Mouse (Mus musculus) activated CD4-positive, CD25-positive, alpha-beta regulatory T cell, adult 4 months (primary cell): ENCODE results near the gene Sik2. TPM values are rescaled to one million over a fixed set of nuclear protein-coding genes. Genes with fewer than 3 reads are reported as not detected.

Experiments
- ATAC-seq: one replicate; pipeline ENCODE4 v1.8.0; 2017
- polyA plus RNA-seq, 2 experiments: library from polyadenylated mRNA; unstranded; fragments of 100-300 nt; shearing (Covaris generic); gene quantifications; one replicate each; pipeline ENCODE4 v1.2.1; 2017

Sik2 gene
- polyA plus RNA-seq, 2 experiments from 2014 or later, result 14.4 to 18.7 TPM

DNA sequence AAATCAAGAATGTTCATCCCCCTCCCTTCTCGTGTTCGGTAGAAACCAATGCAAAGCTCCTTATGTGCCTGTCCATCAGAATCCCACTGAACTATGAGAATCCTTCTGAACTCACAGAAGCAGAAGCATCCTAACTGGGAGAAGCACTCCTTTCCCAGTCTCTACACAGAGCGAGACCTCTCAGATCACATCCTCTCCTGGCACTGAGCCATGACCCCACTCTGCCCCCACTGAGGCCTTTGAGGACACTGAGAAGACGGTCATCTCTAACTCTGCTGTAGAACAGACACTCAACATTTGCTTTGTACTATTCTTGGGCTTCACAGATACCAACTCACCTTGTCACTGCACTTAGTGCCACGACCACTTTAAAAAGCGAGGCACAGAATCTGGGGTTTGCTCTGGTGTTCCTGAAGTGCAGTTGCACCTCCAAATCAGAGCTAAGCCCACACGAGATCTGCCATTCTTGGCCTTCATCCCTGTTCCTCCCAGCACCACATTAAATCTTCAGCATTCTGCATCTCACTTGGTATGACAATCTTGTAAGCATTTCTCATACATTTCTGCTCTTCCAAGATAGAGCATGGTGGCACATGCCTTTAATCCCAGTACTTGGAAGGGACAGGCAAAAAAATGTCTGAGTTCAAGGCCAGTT is 96.9 kb downstream of the Sik2 start:
- no peak for ATAC-seq

GRCm38 (mm10) chr9:50905321-50905720 is 103.6 kb downstream of the Sik2 start:
- peak; percentile 85 for ATAC-seq

GRCm38 (mm10) chr9:50904196-50904847 is 104.6 kb downstream of the Sik2 start:
- peak; percentile 42 for ATAC-seq

DNA sequence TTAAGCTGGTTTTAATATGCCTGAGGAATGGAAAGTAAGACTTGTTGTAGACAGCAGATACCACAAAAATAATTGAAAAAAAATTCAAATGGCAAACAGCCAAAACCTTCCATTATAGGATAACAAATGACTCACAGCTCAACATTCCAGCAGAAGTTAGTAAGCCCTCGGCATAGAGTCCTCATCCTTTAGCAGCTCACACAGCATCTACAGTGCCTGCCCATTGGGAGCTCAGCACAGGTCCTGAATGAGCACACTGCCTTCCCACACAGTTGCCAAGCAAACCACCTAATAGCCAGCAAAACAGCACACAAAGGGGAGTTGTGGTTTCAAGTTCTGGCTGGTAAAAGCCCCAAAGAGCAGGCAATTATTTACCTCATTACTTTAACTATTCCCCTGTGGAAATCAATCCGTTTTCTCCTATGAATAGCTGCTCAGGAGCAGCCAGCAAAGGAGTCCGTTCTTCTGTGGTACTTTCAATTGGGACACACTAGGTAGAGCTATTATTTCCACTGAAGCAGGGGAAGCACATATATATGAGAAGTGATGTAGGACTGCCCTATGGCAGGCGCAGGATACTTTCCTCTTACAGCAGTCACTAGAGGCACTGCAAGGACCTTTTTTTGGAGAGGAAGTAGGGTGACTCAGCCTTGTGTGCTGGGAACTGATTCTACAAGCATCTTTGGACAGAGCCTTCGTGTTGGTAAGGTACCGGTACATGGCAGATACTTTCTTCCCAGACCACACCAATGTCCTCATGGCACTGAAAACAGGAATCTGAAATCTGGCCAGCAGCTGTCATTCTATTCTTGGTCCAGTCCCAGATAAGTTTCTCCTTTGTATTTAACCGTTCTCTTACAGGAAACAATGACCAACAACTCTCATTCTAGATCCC is 108.6 kb downstream of the Sik2 start:
- no peak for ATAC-seq

DNA sequence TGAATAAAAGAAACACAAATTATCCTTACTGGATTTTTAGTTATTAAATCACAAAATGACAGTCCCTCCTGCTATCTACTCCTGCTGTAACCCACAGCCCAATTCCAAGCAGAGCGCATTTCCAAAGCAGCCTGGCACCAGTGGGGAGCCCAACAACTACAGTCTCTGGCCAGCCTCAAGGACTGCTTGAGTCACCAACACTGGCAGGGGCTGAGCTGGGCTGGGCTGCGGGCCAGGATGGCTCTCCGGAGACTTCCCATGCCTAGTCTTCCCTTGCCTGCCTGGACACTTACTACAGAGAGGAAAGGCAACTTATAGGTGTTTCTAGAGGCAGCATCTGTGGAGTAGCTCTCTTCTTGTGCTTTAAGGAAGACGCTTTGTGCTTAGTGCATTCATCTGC is 115.2 kb downstream of the Sik2 start:
- ATAC-seq, result no peak

GRCm38 (mm10) chr9:50890494-50891090 is 118.3 kb downstream of the Sik2 start:
- ATAC-seq, result no peak

DNA sequence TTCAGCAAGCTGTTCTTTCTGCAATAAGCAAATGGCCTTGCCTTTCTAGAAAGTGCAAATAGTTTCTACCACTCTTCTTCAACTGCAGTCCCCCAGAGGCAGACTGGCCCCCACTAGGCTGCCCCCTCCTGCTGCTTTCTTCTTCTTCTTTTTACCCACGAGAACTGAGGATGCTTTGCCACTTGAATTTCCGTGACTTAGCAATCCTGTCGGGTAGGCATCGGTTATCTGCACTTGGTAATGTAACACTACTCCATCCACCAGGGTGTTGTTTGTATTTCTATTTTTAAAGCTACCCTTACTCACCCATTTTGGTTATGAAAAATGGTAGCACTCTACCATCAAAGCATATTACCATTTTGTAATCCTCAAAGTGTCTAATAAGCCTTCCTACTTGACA is 118.9 kb downstream of the Sik2 start:
- ATAC-seq, result no peak

- ATAC-seq, result no peak
Measured at GRCm38 (mm10) chr9:50889211-50889610, 119.7 kb downstream of the Sik2 start.

GRCm38 (mm10) chr9:50887351-50887750 is 121.5 kb downstream of the Sik2 start:
- ATAC-seq, result no peak

DNA sequence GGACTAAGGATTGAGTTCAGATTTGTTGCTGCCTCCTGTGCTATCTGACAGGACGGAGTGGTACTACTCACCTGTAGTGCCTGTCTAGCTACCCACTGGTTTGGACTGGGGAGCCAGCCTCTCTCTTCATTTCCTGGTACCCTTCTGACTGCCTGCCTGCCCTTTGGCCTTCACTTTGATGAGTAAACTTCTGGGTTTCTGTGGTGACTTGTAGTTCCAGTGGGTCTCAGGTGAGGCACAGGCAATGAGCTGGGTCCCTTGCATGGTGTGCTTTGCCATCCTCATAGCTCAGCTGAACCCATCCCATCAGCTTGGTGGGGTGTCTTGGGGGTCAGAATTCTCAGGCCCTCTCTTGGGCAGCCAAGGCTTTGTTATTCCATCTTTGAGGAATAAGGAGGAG is 122.0 kb downstream of the Sik2 start:
- no peak for ATAC-seq

GRCm38 (mm10) chr9:50885600-50885987 is 123.3 kb downstream of the Sik2 start:
- ATAC-seq, result no peak

DNA sequence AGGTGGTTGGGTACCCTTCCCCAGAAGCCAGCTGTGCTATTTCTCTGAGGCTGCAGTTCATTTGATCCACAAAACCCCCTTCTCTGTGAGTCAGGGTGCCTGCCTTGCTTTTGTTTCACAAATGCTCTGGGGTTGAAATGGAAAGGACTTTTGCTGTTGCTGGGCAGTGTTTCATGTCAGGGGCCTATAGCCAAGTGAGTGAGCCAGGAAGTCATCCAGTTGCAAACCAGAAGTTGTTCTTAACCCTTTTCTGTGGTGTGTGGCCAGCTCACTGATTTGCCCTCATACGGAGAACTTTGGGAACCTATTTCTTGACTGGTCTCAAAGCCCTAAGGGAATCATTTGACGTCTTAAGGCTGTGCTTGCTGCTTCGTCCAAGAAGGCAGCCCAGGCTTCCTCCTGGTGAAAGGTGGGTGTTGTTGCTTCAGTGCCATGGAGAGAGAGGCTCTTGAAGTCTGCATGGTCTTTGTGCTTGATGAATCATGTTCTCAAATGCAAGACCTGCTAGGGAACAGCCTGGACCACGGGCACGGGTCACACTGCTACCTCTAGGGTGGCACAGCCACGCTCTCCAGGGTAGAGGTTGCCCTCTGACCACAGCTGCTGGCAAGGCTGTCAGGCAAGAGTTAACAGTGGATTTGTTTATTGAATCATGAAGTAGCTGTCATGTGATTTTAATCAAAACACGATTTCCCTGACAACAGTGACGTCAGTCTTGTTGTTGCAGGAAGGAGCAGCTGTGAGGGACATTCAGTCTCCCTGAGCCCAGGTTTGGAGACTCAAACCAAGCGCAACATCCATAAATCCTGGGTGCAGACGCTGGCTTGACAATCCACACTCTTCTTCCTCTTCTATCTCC is 123.9 kb downstream of the Sik2 start:
- no peak for ATAC-seq

- no peak for ATAC-seq
Measured at GRCm38 (mm10) chr9:50884093-50884492, 124.8 kb downstream of the Sik2 start.

DNA sequence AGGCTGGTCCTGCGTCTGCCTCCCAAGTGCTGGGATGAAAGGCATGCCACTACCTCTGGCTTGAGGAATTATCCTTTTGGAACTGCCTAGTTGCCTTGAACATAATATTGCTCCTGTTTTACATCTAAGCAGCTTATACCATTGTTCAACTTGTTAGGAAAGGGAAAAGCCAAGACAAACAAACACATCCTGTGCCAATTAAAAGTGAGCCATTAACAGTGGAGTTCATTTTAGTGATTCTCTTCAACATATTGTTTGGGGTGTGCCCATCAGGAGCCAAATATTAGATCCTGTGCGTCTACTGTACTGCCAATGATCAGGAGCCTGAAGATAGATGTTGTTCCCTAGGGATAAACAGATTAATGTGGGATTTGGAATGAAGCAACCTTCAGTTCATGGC is 126.7 kb downstream of the Sik2 start:
- no peak for ATAC-seq

DNA sequence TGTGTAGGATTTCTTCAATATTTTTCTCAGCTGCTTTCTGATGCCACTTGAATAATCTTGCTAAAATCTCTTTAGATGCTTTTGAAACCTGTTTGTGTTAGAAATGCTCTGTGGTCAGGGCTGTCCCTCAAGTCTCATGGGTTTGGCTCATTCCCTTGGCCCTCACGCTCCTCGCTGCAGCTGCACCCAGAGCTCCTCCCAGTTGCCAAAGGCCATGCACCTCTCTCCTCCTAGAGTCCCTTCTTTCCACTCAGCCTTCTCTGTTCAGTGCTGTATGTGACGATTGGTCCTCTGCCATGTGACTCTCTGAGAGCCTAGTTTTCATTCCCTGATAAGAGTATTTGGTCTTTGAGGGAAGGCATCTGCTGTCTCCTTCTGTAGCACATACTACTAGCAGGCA is 131.4 kb downstream of the Sik2 start:
- ATAC-seq, result no peak

- no peak for ATAC-seq
Measured at GRCm38 (mm10) chr9:50876287-50876686, 132.6 kb downstream of the Sik2 start.

DNA sequence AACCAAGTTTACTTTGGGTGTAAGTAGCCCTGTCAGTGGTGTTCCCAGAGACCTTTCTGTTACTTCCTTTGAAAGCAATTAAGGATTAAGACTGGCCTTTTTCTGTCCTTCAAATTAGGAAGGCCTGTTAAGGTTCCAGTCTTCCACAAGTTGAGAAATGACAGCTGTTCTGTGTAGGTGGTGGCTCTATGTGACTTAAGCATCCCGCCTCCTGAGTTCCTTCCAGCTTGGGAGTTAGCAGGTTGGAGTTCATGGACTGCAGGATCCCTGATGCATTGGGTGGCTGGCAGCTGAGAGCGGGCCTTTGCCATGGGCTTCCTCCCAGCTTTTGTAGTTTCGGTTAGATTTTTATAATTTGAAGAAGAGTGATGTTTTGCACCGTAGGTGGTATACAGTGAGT is 133.4 kb downstream of the Sik2 start:
- ATAC-seq, result no peak

GRCm38 (mm10) chr9:50874031-50874430 is 134.8 kb downstream of the Sik2 start:
- ATAC-seq, result no peak

DNA sequence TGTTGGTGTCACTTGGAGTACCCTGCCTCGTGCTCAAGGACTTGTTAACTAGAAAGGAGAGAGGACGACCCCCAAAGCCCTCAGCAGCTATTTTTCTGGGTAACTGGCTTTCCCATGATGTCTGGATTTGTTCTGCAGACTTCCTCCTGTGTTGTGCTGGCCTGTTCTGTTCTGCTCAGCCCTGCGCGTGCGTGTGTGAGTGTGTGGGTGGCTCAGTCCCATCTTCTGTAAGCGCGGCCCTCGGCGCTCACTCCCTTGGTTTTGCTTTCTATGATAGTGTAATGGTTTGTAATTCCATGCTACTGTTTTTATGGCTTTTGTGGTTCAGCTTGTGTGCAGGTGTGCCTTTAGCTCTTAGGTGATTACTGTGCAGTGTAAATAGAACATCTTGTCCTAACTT is 135.7 kb downstream of the Sik2 start:
- no peak for ATAC-seq

DNA sequence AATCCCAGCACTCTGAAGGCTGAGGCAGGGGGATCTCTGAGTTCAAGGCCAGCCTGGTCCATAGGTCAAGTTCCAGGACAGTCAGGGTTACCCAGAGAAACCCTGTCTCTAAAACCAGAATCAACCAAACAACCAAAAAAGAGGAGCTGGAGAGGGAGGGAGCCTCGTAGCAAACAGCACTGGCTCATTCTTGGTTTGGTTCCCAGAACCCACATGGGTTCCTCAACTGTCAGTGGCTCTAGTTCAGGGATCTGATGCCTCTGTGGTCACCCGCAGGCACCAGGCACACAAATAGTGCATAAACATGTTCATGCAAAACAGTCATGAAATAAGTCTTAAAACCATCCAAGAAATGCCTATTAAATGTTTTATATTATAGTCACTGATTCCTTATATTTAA is 140.7 kb downstream of the Sik2 start:
- no peak for ATAC-seq

- no peak for ATAC-seq
Measured at GRCm38 (mm10) chr9:50867015-50867414, 141.9 kb downstream of the Sik2 start.

- ATAC-seq, result peak; percentile 41
Measured at GRCm38 (mm10) chr9:50865803-50866202, 143.1 kb downstream of the Sik2 start.
